ENCODE assay signal across 10 mouse cellular contexts in genomic region chr2:102231470-102231869, GRCm38 (mm10). TPM values are rescaled to one million over a fixed set of nuclear protein-coding genes. Genes with fewer than 3 reads are reported as not detected.
DNase-seq lines count a peak whose midpoint lies in the region; ATAC-seq and TF ChIP-seq lines count a peak whose summit lies in the region.
"Had no signal": no experiment of that assay in that cellular context is flagged by ENCODE, and none has a peak within 500 bp of the region (broad histone marks: within the 10 kb centered on the region; RNA-seq: fewer than 3 reads in every experiment).

No protein-coding gene starts in this region.

- peak overlapping the region; percentile 11 to 50; a peak in 3 of 4 replicates for H3K4me3 ChIP-seq in ES-E14 (ENCODE audit: insufficient read depth in 1 of 2, low read depth in 1 of 2, low read length in 2 of 2, poor library complexity in 1 of 2, severe bottlenecking in 1 of 2)
- no peak overlapping the region for H3K4me3 ChIP-seq in midbrain, embryonic 12.5 days
- H3K4me3 ChIP-seq: liver, embryonic 15.5 days had no signal

- intact Hi-C loops in left cerebral cortex, postnatal 14 days (cut with DNase I), result no loop called here

- H3K9me3 ChIP-seq in ES-E14 (ENCODE audit: control insufficient read depth, insufficient read depth, low read depth, low read length), result no peaks in the 10 kb centered on the region
- H3K9me3 ChIP-seq in midbrain, embryonic 12.5 days, result no peaks in the 10 kb centered on the region
- H3K9me3 ChIP-seq: liver, embryonic 15.5 days had no signal

- H3K27ac ChIP-seq in ES-E14 (ENCODE audit: insufficient read depth, low read depth, low read length, poor library complexity, severe bottlenecking), result peak overlapping the region; percentile 10; the same call in 1 of the 2 replicates
- H3K27ac ChIP-seq in midbrain, embryonic 12.5 days (replicated peaks), result peak overlapping the region; percentile 11
- H3K27ac ChIP-seq: liver, embryonic 15.5 days had no signal

- peak; percentile 87 for ATAC-seq in midbrain, embryonic 12.5 days (ENCODE audit: low FRiP score, low read depth)
- ATAC-seq in activated CD4-positive, CD25-positive, alpha-beta regulatory T cell, adult 4 months, result no peak

- no peaks in the 10 kb centered on the region for H3K27me3 ChIP-seq in midbrain, embryonic 12.5 days
- H3K27me3 ChIP-seq: liver, embryonic 15.5 days had no signal

- no peaks in the 10 kb centered on the region for H3K36me3 ChIP-seq in ES-E14 (ENCODE audit: control insufficient read depth, insufficient read depth, low read length, poor library complexity, severe bottlenecking)
- no peaks in the 10 kb centered on the region for H3K36me3 ChIP-seq in midbrain, embryonic 12.5 days
- H3K36me3 ChIP-seq: liver, embryonic 15.5 days had no signal

- no peak overlapping the region for H3K4me2 ChIP-seq in midbrain, embryonic 12.5 days (replicated peaks)
- H3K4me2 ChIP-seq: liver, embryonic 15.5 days had no signal

- 53% methylated on average over 5 of the region's 5 CpGs for WGBS in midbrain, embryonic 12.5 days

- DNase-seq in adrenal gland, postnatal 10 days, result peak; percentile 10
- no peak for DNase-seq in adrenal gland, postnatal 36 days
- DNase-seq in ES-E14 (ENCODE audit: low read depth, low spot score), result peak; percentile 25
- DNase-seq in gastrocnemius, postnatal 4 days (ENCODE audit: low spot score in 2 of 2), result peak; percentile 21 to 57
- no peak for DNase-seq in cerebellum, adult 9-10 months
- DNase-seq in left cerebral cortex, postnatal 14 days (ENCODE audit: low spot score in 2 of 2), result no peak
- DNase-seq: cerebellum, adult 11-12 months had no signal

- in situ Hi-C loops in ES-E14 (cut with MboI; ENCODE audit: low sequenced_read_pairs in 2 of 2, unreplicated experiment in 2 of 2), result no loop called here

- peak overlapping the region; percentile 59; the same call in 1 of the 2 replicates for H3K9ac ChIP-seq in ES-E14 (ENCODE audit: insufficient read depth, low read depth, low read length, poor library complexity, severe bottlenecking)
- H3K9ac ChIP-seq in midbrain, embryonic 12.5 days (replicated peaks), result no peak overlapping the region
- H3K9ac ChIP-seq: liver, embryonic 15.5 days had no signal

- H3K4me1 ChIP-seq in ES-E14 (ENCODE audit: control insufficient read depth in 2 of 2, insufficient read depth in 2 of 2, low read length in 2 of 2, poor library complexity in 1 of 2), result peaks cover 1 to 6% of the 10 kb centered on the region in 2 experiments; a peak in 3 of 4 replicates
- H3K4me1 ChIP-seq in midbrain, embryonic 12.5 days, result peaks cover 14% of the 10 kb centered on the region
- H3K4me1 ChIP-seq: liver, embryonic 15.5 days had no signal

TF ChIP-seq in ES-E14, 5 proteins besides CTCF, POLR2A, EP300 and RAD21:
- TF ChIP-seq ZC3H11A (IDR thresholded peaks at IDR 0.05; ENCODE audit: borderline replicate concordance, low read depth, low read length) (no peak), CHD2 (IDR thresholded peaks at IDR 0.05; ENCODE audit: low read depth, low read length) (no peak), ZNF384 (IDR thresholded peaks at IDR 0.05; ENCODE audit: low read depth, low read length) (no peak), MAFK (IDR thresholded peaks at IDR 0.05; ENCODE audit: insufficient read depth, low read depth, low read length) (no peak), HCFC1 (IDR thresholded peaks at IDR 0.05; ENCODE audit: borderline replicate concordance, insufficient read depth, low read length) (no peak)

RNA-seq across cellular contexts. Expression of gene Ldlrad3, which starts 45.3 kb away (rescaled TPM):
- 10 to 100 TPM; 11.6 to 13.8 TPM for total RNA-seq in adrenal gland, postnatal 10 days (2021)
- 1 to 10 TPM; 8.2 to 9.3 TPM for total RNA-seq in adrenal gland, postnatal 36 days (2021)
- total RNA-seq in ES-E14 (2012; rRNA removed), result 27.1 and 39.9 TPM in 2 replicates
- total RNA-seq in gastrocnemius, postnatal 4 days (2021), result 10 to 100 TPM; 26.3 to 27.1 TPM
- polyA plus RNA-seq in midbrain, embryonic 12.5 days (2016; fragmentation: Nextera tagmentation; extraction: Ambion mirVana), result 58.8 and 60.0 TPM in 2 replicates
- 10 to 100 TPM in 1 of 2 experiments, 1 to 10 TPM in 1; 9.6 to 10.6 TPM for total RNA-seq in left cerebral cortex, postnatal 14 days (2021)
- under 1 TPM; 0.28 to 0.70 TPM for polyA plus RNA-seq in activated CD4-positive, CD25-positive, alpha-beta regulatory T cell, adult 4 months (2017; shearing (Covaris generic))

Comparison
In these comparisons a context has a peak if more than half of its experiments do, and no peak if none do; other contexts are left out.
1. DNase-seq: peak in adrenal gland, postnatal 10 days (single experiment), ES-E14 (single experiment) and gastrocnemius, postnatal 4 days (2 of 2); none in adrenal gland, postnatal 36 days (0 of 2), cerebellum, adult 9-10 months (single experiment) and left cerebral cortex, postnatal 14 days (0 of 2).